Mouse (Mus musculus) cortical plate, adult 2 months (tissue): ENCODE measurements around the gene Iars2. TPM values are rescaled to one million over a fixed set of nuclear protein-coding genes. Genes with fewer than 3 reads are reported as not detected.

Experiments
- H3K27ac ChIP-seq: fragments of 200-500 bp; 2 replicates; pipeline ENCODE4 v1.5.1; 2012; ENCODE audit warnings: low read length, control low read depth, inconsistent platforms; ENCODE audit not compliant: insufficient read depth
- H3K4me1 ChIP-seq: fragments of 200-500 bp; 2 replicates; pipeline ENCODE4 v1.6.1; 2011; ENCODE audit warnings: low read length; ENCODE audit not compliant: control insufficient read depth, insufficient read depth
- H3K4me3 ChIP-seq: fragments of 200-500 bp; 2 replicates; pipeline ENCODE4 v1.5.1; 2011; ENCODE audit warnings: mild to moderate bottlenecking, low read length, control low read depth; ENCODE audit not compliant: insufficient read depth
- CTCF ChIP-seq: fragments of 200-500 bp; IDR thresholded peaks from 2 replicates; pipeline ENCODE4 v1.5.1; 2011; ENCODE audit warnings: mild to moderate bottlenecking, control low read depth, low read length; ENCODE audit not compliant: insufficient read depth; ENCODE audit errors: extremely low read depth
- POLR2A ChIP-seq: fragments of 200-500 bp; IDR thresholded peaks from 2 replicates; pipeline ENCODE4 v1.6.1; 2011; ENCODE audit warnings: mild to moderate bottlenecking, low read length, control low read depth; ENCODE audit not compliant: insufficient read depth; ENCODE audit errors: extremely low read depth
- polyA plus RNA-seq: library from polyadenylated mRNA; depleted of rRNA; stranded (reverse); fragments of >200 nt; gene quantifications from 2 replicates; pipeline ENCODE4 v1.2.3, GENCODE M21; 2012

Iars2 gene
- polyA plus RNA-seq, 1 experiment: 23.7 TPM

GRCm38 (mm10) chr1:185308908-185309307 lies 20.3 kb downstream of the Iars2 start:
- no peak for TF ChIP-seq CTCF
- Histone ChIP-seq H3K27ac (no peak overlapping the region), H3K4me1 (no peaks in the 10 kb centered on the region), H3K4me3 (no peak overlapping the region)

- TF ChIP-seq POLR2A: no peak
- TF ChIP-seq CTCF: no peak
- no peaks in the 10 kb centered on the region for H3K4me1 ChIP-seq
- H3K4me3 ChIP-seq: no peak overlapping the region
- H3K27ac ChIP-seq: no peak overlapping the region
Measured at GRCm38 (mm10) chr1:185308334-185308733, 20.9 kb downstream of the Iars2 start.

- no peak for TF ChIP-seq POLR2A
- no peak for TF ChIP-seq CTCF
- H3K4me3 ChIP-seq: no peak overlapping the region
- H3K27ac ChIP-seq: no peak overlapping the region
- H3K4me1 ChIP-seq: no peaks in the 10 kb centered on the region
Measured at GRCm38 (mm10) chr1:185307645-185308044, 21.6 kb downstream of the Iars2 start.

GRCm38 (mm10) chr1:185306836-185307235 lies 22.4 kb downstream of the Iars2 start:
- no peak overlapping the region for H3K27ac ChIP-seq
- TF ChIP-seq POLR2A (no peak), CTCF (no peak)
- H3K4me3 ChIP-seq: no peak overlapping the region
- H3K4me1 ChIP-seq: no peaks in the 10 kb centered on the region

GRCm38 (mm10) chr1:185302816-185303215 lies 26.4 kb downstream of the Iars2 start:
- TF ChIP-seq CTCF (no peak), POLR2A (no peak)
- Histone ChIP-seq H3K4me3 (no peak overlapping the region), H3K27ac (no peak overlapping the region), H3K4me1 (no peaks in the 10 kb centered on the region)

- no peak for TF ChIP-seq CTCF
- no peak overlapping the region for H3K4me3 ChIP-seq
- no peaks in the 10 kb centered on the region for H3K4me1 ChIP-seq
- H3K27ac ChIP-seq: no peak overlapping the region
Measured at GRCm38 (mm10) chr1:185298496-185298895, 30.7 kb downstream of the Iars2 start.

GRCm38 (mm10) chr1:185296850-185297249 lies 32.3 kb downstream of the Iars2 start:
- no peak overlapping the region for H3K27ac ChIP-seq
- H3K4me3 ChIP-seq: no peak overlapping the region
- no peak for TF ChIP-seq POLR2A
- no peaks in the 10 kb centered on the region for H3K4me1 ChIP-seq

- TF ChIP-seq POLR2A: no peak
- no peak for TF ChIP-seq CTCF
- Histone ChIP-seq H3K27ac (no peak overlapping the region), H3K4me3 (no peak overlapping the region), H3K4me1 (no peaks in the 10 kb centered on the region)
Measured at GRCm38 (mm10) chr1:185292646-185293360, 36.4 kb downstream of the Iars2 start.

GRCm38 (mm10) chr1:185291336-185291735 lies 37.9 kb downstream of the Iars2 start:
- H3K4me1 ChIP-seq: no peaks in the 10 kb centered on the region
- TF ChIP-seq POLR2A (no peak), CTCF (no peak)
- H3K27ac ChIP-seq: no peak overlapping the region
- no peak overlapping the region for H3K4me3 ChIP-seq

- TF ChIP-seq POLR2A (no peak), CTCF (no peak)
- Histone ChIP-seq H3K4me1 (no peaks in the 10 kb centered on the region), H3K4me3 (no peak overlapping the region), H3K27ac (no peak overlapping the region)
Measured at GRCm38 (mm10) chr1:185289231-185289630, 40.0 kb downstream of the Iars2 start.
